Mouse (Mus musculus) splenic B cell, adult 2 months (primary cell): ENCODE measurements around the gene Ddx5.
A peak's percentile ranks its signal among the peaks of the same experiment; 100 is the strongest.

Source experiments
- DNase-seq: peaks from one replicate; pipeline ENCODE4 v3.0.0-alpha.2; 2011; ENCODE audit warnings: low read depth, low spot score
- H3K27me3 ChIP-seq: 2 replicates; pipeline ENCODE4 v1.6.1; 2012; ENCODE audit warnings: mild to moderate bottlenecking, low read length, moderate library complexity, mixed read lengths; ENCODE audit not compliant: control insufficient read depth, poor library complexity, insufficient read depth, severe bottlenecking
- H3K36me3 ChIP-seq: 2 replicates; pipeline ENCODE4 v1.6.1; 2012; ENCODE audit warnings: mild to moderate bottlenecking, low read length, moderate library complexity, mixed read lengths; ENCODE audit not compliant: control insufficient read depth, poor library complexity, insufficient read depth, severe bottlenecking

Gene Ddx5

GRCm38 (mm10) chr11:106788775-106789459, at the start of gene Ddx5, which contains the start of gene Cep95:
TSS of gene Ddx5 (minus strand) at chr11:106789185.
TSS of gene Cep95 (plus strand) at chr11:106789252.
- peak; percentile 99 for DNase-seq
- H3K27me3 ChIP-seq, result no peaks in the 10 kb centered on the region
- peaks cover 37% of the 10 kb centered on the region for H3K36me3 ChIP-seq

GRCm38 (mm10) chr11:106828079-106828478, 39.1 kb upstream of the Ddx5 start:
- peaks cover 12% of the 10 kb centered on the region for H3K36me3 ChIP-seq
- no peaks in the 10 kb centered on the region for H3K27me3 ChIP-seq
- DNase-seq, result no peak

GRCm38 (mm10) chr11:106824403-106824802, 35.4 kb upstream of the Ddx5 start:
- Histone ChIP-seq H3K36me3 (peaks cover 11% of the 10 kb centered on the region), H3K27me3 (no peaks in the 10 kb centered on the region)
- no peak for DNase-seq

GRCm38 (mm10) chr11:106823741-106824140, 34.8 kb upstream of the Ddx5 start:
- Histone ChIP-seq H3K27me3 (no peaks in the 10 kb centered on the region), H3K36me3 (peaks cover 11% of the 10 kb centered on the region)
- DNase-seq, result no peak

- no peaks in the 10 kb centered on the region for H3K27me3 ChIP-seq
- DNase-seq, result no peak
- H3K36me3 ChIP-seq, result peaks cover 8% of the 10 kb centered on the region; the same call in 1 of the 2 replicates
These were observed 33.9 kb upstream of the Ddx5 start for GRCm38 (mm10) chr11:106822911-106823310.

- no peak for DNase-seq
These were observed 33.5 kb upstream of the Ddx5 start for GRCm38 (mm10) chr11:106822491-106822890.

GRCm38 (mm10) chr11:106821397-106821796, 32.4 kb upstream of the Ddx5 start:
- Histone ChIP-seq H3K36me3 (peaks cover 11% of the 10 kb centered on the region), H3K27me3 (no peaks in the 10 kb centered on the region)
- no peak for DNase-seq

More at GRCm38 (mm10) chr11:106822491-106822890, 33.5 kb upstream of the Ddx5 start:
- H3K27me3 ChIP-seq, result no peaks in the 10 kb centered on the region
- peaks cover 8% of the 10 kb centered on the region; the same call in 1 of the 2 replicates for H3K36me3 ChIP-seq

GRCm38 (mm10) chr11:106820972-106821371, 32.0 kb upstream of the Ddx5 start:
- H3K36me3 ChIP-seq, result peaks cover 10% of the 10 kb centered on the region
- H3K27me3 ChIP-seq, result no peaks in the 10 kb centered on the region
- DNase-seq, result peak; percentile 48

GRCm38 (mm10) chr11:106820252-106820651, 31.3 kb upstream of the Ddx5 start:
- H3K27me3 ChIP-seq, result no peaks in the 10 kb centered on the region
- H3K36me3 ChIP-seq, result peaks cover 8% of the 10 kb centered on the region
- no peak for DNase-seq

- peak; percentile 3 for DNase-seq
- H3K36me3 ChIP-seq, result peaks cover 9% of the 10 kb centered on the region
- no peaks in the 10 kb centered on the region for H3K27me3 ChIP-seq
These were observed 30.6 kb upstream of the Ddx5 start for GRCm38 (mm10) chr11:106819595-106819994.

- peaks cover 10% of the 10 kb centered on the region for H3K36me3 ChIP-seq
- no peaks in the 10 kb centered on the region for H3K27me3 ChIP-seq
- no peak for DNase-seq
These were observed 29.4 kb upstream of the Ddx5 start for GRCm38 (mm10) chr11:106818341-106818740.

- no peaks in the 10 kb centered on the region for H3K27me3 ChIP-seq
- peaks cover 10% of the 10 kb centered on the region for H3K36me3 ChIP-seq
- DNase-seq, result no peak
These were observed 28.8 kb upstream of the Ddx5 start for GRCm38 (mm10) chr11:106817808-106818207.

- H3K36me3 ChIP-seq, result peaks cover 12% of the 10 kb centered on the region
- DNase-seq, result no peak
- H3K27me3 ChIP-seq, result no peaks in the 10 kb centered on the region
These were observed 28.2 kb upstream of the Ddx5 start for GRCm38 (mm10) chr11:106817156-106817555.

- no peak for DNase-seq
- Histone ChIP-seq H3K36me3 (peaks cover 12% of the 10 kb centered on the region), H3K27me3 (no peaks in the 10 kb centered on the region)
These were observed 27.3 kb upstream of the Ddx5 start for GRCm38 (mm10) chr11:106816316-106816715.

GRCm38 (mm10) chr11:106815761-106816160, 26.8 kb upstream of the Ddx5 start:
- DNase-seq, result no peak
- peaks cover 12% of the 10 kb centered on the region for H3K36me3 ChIP-seq
- H3K27me3 ChIP-seq, result no peaks in the 10 kb centered on the region

- no peak for DNase-seq
- Histone ChIP-seq H3K27me3 (no peaks in the 10 kb centered on the region), H3K36me3 (peaks cover 12% of the 10 kb centered on the region; the same call in 1 of the 2 replicates)
These were observed 26.3 kb upstream of the Ddx5 start for GRCm38 (mm10) chr11:106815331-106815730.
